Mouse (Mus musculus): ENCODE results near the gene Upf2.

- TF ChIP-seq CTCF (IDR thresholded peaks at IDR 0.05; ENCODE audit: low read depth) (no peak), EP300 (optimal IDR thresholded peaks at IDR 0.05) (no peak)
These were observed 147.7 kb downstream of the Upf2 start for GRCm38 (mm10) chr2:6098924-6099323.

Measured in stomach, postnatal 0 days (tissue).